Mouse (Mus musculus) mouse embryonic stem cell (cell line): ENCODE data around the gene Nphp1.

Source experiments
- in situ Hi-C, 2 experiments: fragments of 300-500 bp; cut with MboI; formaldehyde crosslinking; loops; 1 replicate in 1 of 2; 3 replicates in 1 of 2; pipeline ENCODE4 v1.14.3; 2019 to 2020; ENCODE audit warnings: low sequenced_read_pairs in 2 of 2, low pct_unique_long_range_greater_than_20kb in 1 of 2, mixed read lengths in 1 of 2; ENCODE audit not compliant: unreplicated experiment in 1 of 2

Nphp1 gene

GRCm38 (mm10) chr2:127788440-127789116 lies at the start of gene Nphp1:
Nphp1 (minus strand) TSS chr2:127788897.
- in situ Hi-C loops: no loop called here

GRCm38 (mm10) chr2:127832833-127833190 lies 44.1 kb upstream of the Nphp1 start:
- in situ Hi-C loops: no loop called here

- in situ Hi-C loops: no loop called here
Measured at GRCm38 (mm10) chr2:127832103-127832832, 43.6 kb upstream of the Nphp1 start.

- in situ Hi-C loops: no loop called here
Measured at GRCm38 (mm10) chr2:127831401-127832102, 42.9 kb upstream of the Nphp1 start, which contains the start of gene Bub1. Bub1 (minus strand) TSS chr2:127831865.

- in situ Hi-C loops: no loop called here
Measured at GRCm38 (mm10) chr2:127791919-127792603, 3.4 kb upstream of the Nphp1 start, which contains the start of gene Mtln. Mtln (minus strand) TSS chr2:127792488.

- in situ Hi-C loops: no loop called here
Measured at GRCm38 (mm10) chr2:127789651-127790270, 1.1 kb upstream of the Nphp1 start.

- in situ Hi-C loops: no loop called here
Measured at GRCm38 (mm10) chr2:127789138-127789537, 441 bp upstream of the Nphp1 start.

- in situ Hi-C loops: no loop called here
Measured at GRCm38 (mm10) chr2:127787226-127787625, 1.5 kb downstream of the Nphp1 start.

- in situ Hi-C loops: no loop called here
Measured at GRCm38 (mm10) chr2:127778451-127778850, 10.2 kb downstream of the Nphp1 start.

GRCm38 (mm10) chr2:127775013-127775412 lies 13.7 kb downstream of the Nphp1 start:
- in situ Hi-C loops: no loop called here

- in situ Hi-C loops: no loop called here
Measured at GRCm38 (mm10) chr2:127774578-127774941, 14.1 kb downstream of the Nphp1 start.

GRCm38 (mm10) chr2:127773938-127774577 lies 14.6 kb downstream of the Nphp1 start:
- in situ Hi-C loops: no loop called here

- in situ Hi-C loops: no loop called here
Measured at GRCm38 (mm10) chr2:127761587-127761986, 27.1 kb downstream of the Nphp1 start.

GRCm38 (mm10) chr2:127760429-127761000 lies 28.2 kb downstream of the Nphp1 start:
- in situ Hi-C loops: no loop called here

GRCm38 (mm10) chr2:127760014-127760413 lies 28.7 kb downstream of the Nphp1 start:
- in situ Hi-C loops: no loop called here

GRCm38 (mm10) chr2:127759157-127759880 lies 29.4 kb downstream of the Nphp1 start:
- in situ Hi-C loops: no loop called here

GRCm38 (mm10) chr2:127757171-127757570 lies 31.5 kb downstream of the Nphp1 start:
- in situ Hi-C loops: no loop called here
